Mouse (Mus musculus) lung, adult 2 months (tissue): ENCODE measurements at regions not wholly inside any gene's neighbourhood (a gene's known extent, or its start where the extent isn't known, plus 50 kb on each side); places are given as distances from the start of the nearest gene placed in this dataset.

Experiments used
- DNase-seq: peaks from one replicate; pipeline ENCODE4 v3.0.0; 2022
- H3K4me1 ChIP-seq: fragments of 200-500 bp; 2 replicates; pipeline ENCODE4 v1.6.1; 2011; ENCODE audit warnings: low read length; ENCODE audit not compliant: control insufficient read depth, insufficient read depth
- H3K4me3 ChIP-seq: fragments of 200-500 bp; replicated peaks from 2 replicates; pipeline ENCODE3; 2011; ENCODE audit warnings: low read depth, mild to moderate bottlenecking, control low read depth, low read length; ENCODE audit errors: extremely low read depth
- CTCF ChIP-seq: fragments of 200-500 bp; IDR thresholded peaks from 2 replicates; pipeline ENCODE4 v1.5.1; 2011; ENCODE audit warnings: mild to moderate bottlenecking, low read length, control low read depth; ENCODE audit not compliant: insufficient read depth
- POLR2A ChIP-seq: fragments of 200-500 bp; IDR thresholded peaks from 2 replicates; pipeline ENCODE4 v1.6.1; 2011; ENCODE audit warnings: low read depth, mild to moderate bottlenecking, control low read depth, low read length, borderline replicate concordance; ENCODE audit errors: extremely low read depth
- WGBS: fragments of 180-500 bp; shearing (Covaris S2); methylation state at CpG from one replicate; pipeline ENCODE4 v1.1.7; 2018; 5-methylcytosine and 5-hydroxymethylcytosine counted together

GRCm38 (mm10) chr2:51847556-51847955 lies 87.4 kb downstream of the Rbm43 start:
- no peak overlapping the region for H3K4me3 ChIP-seq
- no peaks in the 10 kb centered on the region for H3K4me1 ChIP-seq
- no peak for DNase-seq
- TF ChIP-seq CTCF (no peak), POLR2A (no peak)
- WGBS, result 82% methylated on average over 4 of the region's 4 CpGs

- H3K4me1 ChIP-seq, result no peaks in the 10 kb centered on the region
- H3K4me3 ChIP-seq, result no peak overlapping the region
- TF ChIP-seq CTCF (no peak), POLR2A (no peak)
- 84% methylated on average over 6 of the region's 6 CpGs for WGBS
- no peak for DNase-seq
Observed at GRCm38 (mm10) chr2:51847964-51848363, 87.0 kb downstream of the Rbm43 start.

GRCm38 (mm10) chr2:51848491-51848890 lies 86.5 kb downstream of the Rbm43 start:
- Histone ChIP-seq H3K4me3 (no peak overlapping the region), H3K4me1 (no peaks in the 10 kb centered on the region)
- 62% methylated on average over 2 of the region's 2 CpGs for WGBS
- no peak for TF ChIP-seq CTCF
- DNase-seq, result no peak

- 92% methylated on average over 9 of the region's 9 CpGs for WGBS
- no peak for TF ChIP-seq CTCF
- no peak for TF ChIP-seq POLR2A
Observed at GRCm38 (mm10) chr2:51850581-51850980, 84.4 kb downstream of the Rbm43 start.

GRCm38 (mm10) chr2:51851711-51852110 lies 83.3 kb downstream of the Rbm43 start:
- no peak for TF ChIP-seq POLR2A
- no peak for TF ChIP-seq CTCF
- WGBS, result 93% methylated on average over 7 of the region's 7 CpGs
- no peak overlapping the region for H3K4me3 ChIP-seq
- H3K4me1 ChIP-seq, result no peaks in the 10 kb centered on the region
- DNase-seq, result no peak

More at GRCm38 (mm10) chr2:51850581-51850980, 84.4 kb downstream of the Rbm43 start:
- Histone ChIP-seq H3K4me1 (no peaks in the 10 kb centered on the region), H3K4me3 (no peak overlapping the region)
- no peak for DNase-seq

GRCm38 (mm10) chr2:51857226-51857625 lies 77.7 kb downstream of the Rbm43 start:
- Histone ChIP-seq H3K4me3 (no peak overlapping the region), H3K4me1 (no peaks in the 10 kb centered on the region)
- TF ChIP-seq CTCF (no peak), POLR2A (no peak)
- no peak for DNase-seq

- TF ChIP-seq CTCF, result no peak
- no peak for TF ChIP-seq POLR2A
- no peak overlapping the region for H3K4me3 ChIP-seq
- H3K4me1 ChIP-seq, result no peaks in the 10 kb centered on the region
- 55% methylated on average over 5 of the region's 5 CpGs for WGBS
- DNase-seq, result no peak
Observed at GRCm38 (mm10) chr2:51866045-51866444, 68.9 kb downstream of the Rbm43 start.

GRCm38 (mm10) chr2:51868878-51869510 lies 66.0 kb downstream of the Rbm43 start:
- no peak overlapping the region for H3K4me3 ChIP-seq
- no peaks in the 10 kb centered on the region for H3K4me1 ChIP-seq
- TF ChIP-seq CTCF (no peak), POLR2A (no peak)
- DNase-seq, result no peak
- whole genome bisulfite sequencing, result 60% methylated on average over 4 of the region's 4 CpGs

- no peak for TF ChIP-seq POLR2A
- no peak for TF ChIP-seq CTCF
- 72% methylated on average over 14 of the region's 14 CpGs for WGBS
- Histone ChIP-seq H3K4me1 (no peaks in the 10 kb centered on the region), H3K4me3 (no peak overlapping the region)
- no peak for DNase-seq
Observed at GRCm38 (mm10) chr2:51871571-51871970, 63.4 kb downstream of the Rbm43 start.
